Mouse (Mus musculus) liver, adult (tissue): Measurements from ENCODE around the gene 2200002J24Rik.

Source experiments
- GATA4 ChIP-seq: IDR thresholded peaks from 2 replicates; pipeline ENCODE4 v1.6.1; 2014; ENCODE audit warnings: mild to moderate bottlenecking, low read length; ENCODE audit not compliant: insufficient replicate concordance

Gene 2200002J24Rik

GRCm38 (mm10) chr7:30698589-30698988, at the start of gene 2200002J24Rik:
2200002J24Rik (plus strand) TSS chr7:30698926.
- no peak for TF ChIP-seq GATA4

- TF ChIP-seq GATA4: peak; percentile 14; the same call in 1 of the 2 replicates
These were observed 48.9 kb upstream of the 2200002J24Rik start, which contains the start of gene Rbm42 for GRCm38 (mm10) chr7:30649591-30650540. Rbm42 (minus strand) TSS chr7:30650317.

- no peak for TF ChIP-seq GATA4
These were observed 34.1 kb upstream of the 2200002J24Rik start, which contains the start of gene Haus5 for GRCm38 (mm10) chr7:30664529-30665200. Haus5 (minus strand) TSS chr7:30664994.

- no peak for TF ChIP-seq GATA4
These were observed 33.4 kb upstream of the 2200002J24Rik start for GRCm38 (mm10) chr7:30665321-30665720.

GRCm38 (mm10) chr7:30669229-30669628, 29.5 kb upstream of the 2200002J24Rik start:
- TF ChIP-seq GATA4: no peak

- TF ChIP-seq GATA4: no peak
These were observed 27.2 kb upstream of the 2200002J24Rik start, which contains the start of gene Pmis2 for GRCm38 (mm10) chr7:30671480-30671879. Pmis2 (minus strand) TSS chr7:30671605.

GRCm38 (mm10) chr7:30678263-30678975, 20.3 kb upstream of the 2200002J24Rik start:
- TF ChIP-seq GATA4: no peak

- TF ChIP-seq GATA4: no peak
These were observed 16.8 kb upstream of the 2200002J24Rik start for GRCm38 (mm10) chr7:30681897-30682296.

- no peak for TF ChIP-seq GATA4
These were observed 15.3 kb upstream of the 2200002J24Rik start for GRCm38 (mm10) chr7:30683425-30683824.

GRCm38 (mm10) chr7:30688325-30688724, 10.4 kb upstream of the 2200002J24Rik start:
- no peak for TF ChIP-seq GATA4

GRCm38 (mm10) chr7:30698101-30698500, 625 bp upstream of the 2200002J24Rik start:
- TF ChIP-seq GATA4: no peak

GRCm38 (mm10) chr7:30706214-30706882, 7.6 kb downstream of the 2200002J24Rik start:
- peak; percentile 70; the same call in 1 of the 2 replicates for TF ChIP-seq GATA4

GRCm38 (mm10) chr7:30707441-30707840, 8.7 kb downstream of the 2200002J24Rik start:
- TF ChIP-seq GATA4: no peak

- no peak for TF ChIP-seq GATA4
These were observed 13.2 kb downstream of the 2200002J24Rik start, which contains the start of gene Atp4a for GRCm38 (mm10) chr7:30711942-30712341. Atp4a (plus strand) TSS chr7:30712209.
